Mouse (Mus musculus) thymus, postnatal 25 days (tissue): ENCODE results near the gene 4933421I07Rik.
A peak's percentile ranks its signal among the peaks of the same experiment; 100 is the strongest.

Source experiments
- DNase-seq: peaks from one replicate; pipeline ENCODE4 v3.0.0; 2022

Gene 4933421I07Rik

DNA sequence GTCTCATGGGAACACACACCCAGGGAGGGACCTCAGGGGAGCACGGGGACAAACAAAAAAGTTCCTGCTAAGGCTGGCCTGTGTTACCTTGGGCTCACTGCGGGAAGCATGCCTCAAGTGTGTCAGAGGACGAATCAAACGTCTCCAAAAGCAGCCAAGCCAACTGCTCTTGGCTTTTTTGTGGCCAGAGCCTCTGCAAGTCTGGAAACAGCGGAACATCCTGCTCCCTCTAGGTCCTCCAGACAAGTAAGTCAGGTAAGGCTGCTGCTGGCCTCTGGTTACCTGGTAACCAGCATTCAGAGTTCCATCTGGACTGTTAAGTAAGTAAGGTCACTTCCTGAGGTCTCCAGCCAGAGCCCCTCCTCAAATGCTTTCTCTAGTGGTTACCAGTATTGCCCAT lies at the start of gene 4933421I07Rik:
TSS of gene 4933421I07Rik (minus strand) at position 271 of the 400 bp plus-strand sequence.
- no peak for DNase-seq

DNA sequence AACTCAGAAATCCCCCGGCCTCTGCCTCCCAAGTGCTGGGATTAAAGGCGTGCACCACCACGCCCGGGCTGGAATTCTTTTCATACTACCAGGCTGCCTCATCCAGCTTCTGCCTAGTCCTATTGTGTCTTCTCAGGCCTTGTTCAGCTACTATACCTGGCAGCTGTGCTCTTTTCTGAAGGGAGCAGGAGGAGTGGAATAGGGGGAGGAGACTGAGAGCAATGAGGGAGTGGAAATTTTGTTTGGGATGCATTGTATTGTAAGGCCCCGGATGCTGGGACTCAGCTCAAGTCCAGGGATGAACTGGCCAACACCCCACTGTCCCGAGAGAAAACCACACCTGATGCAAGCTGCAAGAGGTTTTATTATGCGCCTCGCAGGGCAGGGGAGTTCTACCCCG lies 49.4 kb upstream of the 4933421I07Rik start:
- no peak for DNase-seq

DNA sequence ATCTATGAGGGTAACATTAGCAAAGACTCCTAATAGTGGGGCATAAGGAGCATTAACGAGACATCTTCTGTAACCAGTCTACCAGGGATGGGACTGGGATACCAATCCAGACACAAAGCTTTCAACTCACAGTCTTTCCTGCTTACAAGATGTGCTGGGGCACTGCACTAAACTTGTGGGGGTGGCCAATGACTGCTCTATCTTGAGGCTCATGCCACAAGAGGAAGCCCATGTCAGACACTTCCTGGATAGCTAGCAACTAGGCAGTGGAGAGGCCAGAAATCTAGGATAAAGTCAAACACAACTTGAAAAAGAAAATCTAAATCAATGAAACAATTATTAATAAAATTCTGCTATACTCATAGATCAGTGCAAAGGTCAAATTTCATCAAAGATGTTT lies 48.3 kb upstream of the 4933421I07Rik start:
- no peak for DNase-seq

DNA sequence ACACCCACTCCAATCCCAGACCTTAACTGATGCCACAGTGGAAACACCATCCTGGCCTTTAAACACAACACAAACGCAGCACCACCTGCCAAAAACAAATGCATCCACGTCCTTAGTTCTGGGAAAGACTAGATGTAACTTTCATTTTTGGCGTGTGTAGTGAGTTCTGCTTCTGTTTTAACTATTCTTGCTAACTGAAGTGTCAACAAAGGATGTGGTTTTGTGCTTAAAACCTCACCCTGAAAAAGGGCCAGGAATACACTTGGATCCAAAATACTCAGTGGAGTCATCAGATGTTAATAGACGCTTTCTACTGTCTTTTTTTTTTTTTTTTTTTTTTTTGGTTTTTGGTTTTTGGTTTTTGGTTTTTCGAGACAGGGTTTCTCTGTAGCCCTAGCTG lies 42.9 kb upstream of the 4933421I07Rik start:
- no peak for DNase-seq

DNA sequence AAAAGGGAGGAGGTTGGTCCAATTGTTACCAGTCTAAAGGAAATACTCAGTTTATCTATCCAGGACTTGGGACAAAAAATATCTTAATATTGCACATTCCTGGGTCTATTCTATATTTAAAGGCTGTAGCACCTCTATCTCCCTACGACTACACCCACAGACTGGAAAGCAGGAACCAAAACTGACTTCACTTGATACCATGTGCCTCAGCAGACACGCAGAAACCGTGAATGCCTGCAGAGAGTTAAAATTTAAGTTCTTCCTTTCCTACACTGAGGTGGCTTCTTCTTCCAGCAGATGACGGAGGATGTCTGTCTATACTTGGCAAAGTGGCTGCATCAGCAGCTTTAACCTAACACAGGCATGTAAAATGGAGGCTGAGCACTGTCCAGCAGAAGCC lies 42.4 kb upstream of the 4933421I07Rik start:
- no peak for DNase-seq

DNA sequence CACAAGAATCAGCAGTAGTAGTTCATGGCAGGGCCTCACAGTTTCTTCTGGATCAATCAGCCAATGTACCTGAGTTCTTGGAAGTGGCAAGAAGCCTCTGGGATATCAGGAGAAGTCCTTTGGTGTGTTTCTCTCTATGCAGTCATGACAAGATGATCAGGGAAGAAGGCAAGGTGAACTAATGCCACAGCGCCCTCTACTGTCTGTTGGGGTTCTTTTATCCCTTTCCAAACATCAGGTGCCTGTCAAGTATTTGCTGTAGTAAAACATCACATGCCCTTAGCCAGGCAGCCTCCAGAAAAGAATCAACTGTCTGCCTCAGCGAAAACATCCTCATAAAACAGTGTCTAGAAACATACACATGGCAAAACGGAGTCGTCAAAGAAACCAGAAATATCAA lies 6.7 kb upstream of the 4933421I07Rik start:
- no peak for DNase-seq

DNA sequence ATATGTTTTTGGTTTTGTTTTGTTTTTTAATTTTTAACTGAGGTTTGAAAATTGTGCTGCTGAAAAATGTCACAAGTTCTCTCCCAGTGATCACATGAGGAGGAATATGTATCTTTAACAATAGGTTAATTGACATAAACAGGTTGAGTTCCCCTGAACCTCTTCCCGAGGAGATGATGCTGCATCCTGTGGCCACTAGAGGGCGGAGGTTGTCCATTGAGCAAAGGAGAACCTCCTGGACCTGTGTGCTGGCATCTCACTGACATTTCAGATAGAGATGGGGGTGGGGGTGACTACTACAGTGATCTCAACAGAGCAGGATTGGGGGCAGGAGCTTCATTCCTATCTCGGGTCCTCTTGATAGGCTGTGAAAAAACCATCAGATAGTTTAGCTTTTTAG lies 2.7 kb upstream of the 4933421I07Rik start:
- DNase-seq: peak; percentile 10

DNA sequence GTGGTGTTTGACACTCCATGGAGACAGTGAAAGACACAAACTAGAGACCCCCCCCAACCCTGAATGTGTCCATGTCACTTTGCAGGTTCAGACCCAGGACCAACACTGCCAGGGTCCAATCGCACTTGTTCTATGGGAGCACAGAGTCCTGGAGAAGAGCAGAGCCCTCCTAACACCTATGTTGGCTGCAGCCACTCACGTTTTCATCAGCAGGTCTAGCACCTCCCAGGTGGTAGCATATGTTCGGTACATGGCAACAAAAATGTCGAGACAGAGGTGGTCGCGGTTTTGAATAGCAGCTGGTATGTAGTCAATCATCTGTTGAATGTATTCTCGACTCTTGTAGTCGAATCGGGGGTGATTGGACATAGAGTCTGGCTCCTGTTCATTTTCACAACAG lies 568 bp downstream of the 4933421I07Rik start:
- no peak for DNase-seq
